Mouse (Mus musculus): Measurements from ENCODE around the gene Rerg. TPM values are rescaled to one million over a fixed set of nuclear protein-coding genes. Genes with fewer than 3 reads are reported as not detected.
"Not testable (repeated sequence)": the region's sequence is repeated elsewhere in the genome, so short reads cannot be mapped to it uniquely, and the experiment has no call there.

Rerg gene
- total RNA-seq, 2 experiments from 2014 or later: 144 to 165 TPM

DNA sequence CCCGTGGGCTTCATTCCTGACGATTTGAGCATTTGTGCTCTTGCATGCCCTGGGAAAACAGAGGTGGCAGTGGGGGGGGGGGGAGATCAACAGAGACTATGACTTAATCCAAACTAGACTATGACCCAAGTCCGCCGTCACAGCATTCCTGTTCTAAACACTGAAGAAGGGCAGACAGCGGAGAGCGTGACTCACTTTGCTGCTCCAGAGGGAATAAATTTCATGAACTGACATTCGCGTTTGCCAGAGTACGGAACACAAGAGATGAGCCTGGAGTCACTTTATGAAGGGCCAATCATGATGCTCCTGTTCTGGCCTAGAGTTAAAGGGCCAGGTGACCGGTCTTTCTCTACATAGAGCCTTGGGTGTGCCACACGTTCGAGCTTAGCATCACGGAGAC, 93.6 kb downstream of the Rerg start:
- DNase-seq: peak; percentile 63 to 72

DNA sequence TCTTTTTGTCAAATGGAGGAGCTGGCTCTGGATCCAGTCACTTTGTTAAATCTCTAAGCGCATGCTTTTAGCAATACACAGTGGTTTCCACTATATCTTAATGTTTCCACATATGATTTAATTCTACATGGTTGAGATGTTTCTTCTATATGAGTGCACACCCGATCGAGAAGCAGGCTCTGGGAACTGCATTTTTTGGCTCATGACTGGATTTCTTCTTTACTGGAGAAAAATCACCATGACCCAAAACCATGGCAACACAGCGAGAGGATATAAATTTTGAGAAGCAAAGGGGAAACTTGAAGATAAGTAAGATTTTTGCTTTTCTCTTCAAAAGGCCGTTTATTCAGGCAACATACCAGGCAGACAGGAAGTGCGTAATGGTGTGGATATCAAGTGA, 94.1 kb downstream of the Rerg start:
- no peak for DNase-seq

DNA sequence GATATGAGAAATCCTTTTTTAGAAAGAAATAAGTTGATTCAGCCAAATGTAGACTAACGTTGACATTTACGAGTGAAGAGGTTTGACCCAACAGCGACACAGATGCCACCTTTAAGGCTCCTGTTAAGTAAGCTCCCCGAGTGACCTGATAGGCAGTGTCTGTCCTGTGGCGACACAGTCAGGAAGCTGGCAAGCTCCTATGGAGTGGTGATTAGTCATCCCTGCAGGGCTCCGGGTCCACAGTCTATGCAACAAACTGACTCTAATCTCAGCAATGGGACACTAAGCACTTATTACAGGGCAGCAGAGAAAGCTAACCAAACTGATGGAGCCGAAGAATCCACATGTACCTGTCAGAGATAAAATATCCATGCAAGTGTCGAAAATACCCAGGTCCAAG, 98.0 kb downstream of the Rerg start:
- peak; percentile 27 to 35 for DNase-seq

DNA sequence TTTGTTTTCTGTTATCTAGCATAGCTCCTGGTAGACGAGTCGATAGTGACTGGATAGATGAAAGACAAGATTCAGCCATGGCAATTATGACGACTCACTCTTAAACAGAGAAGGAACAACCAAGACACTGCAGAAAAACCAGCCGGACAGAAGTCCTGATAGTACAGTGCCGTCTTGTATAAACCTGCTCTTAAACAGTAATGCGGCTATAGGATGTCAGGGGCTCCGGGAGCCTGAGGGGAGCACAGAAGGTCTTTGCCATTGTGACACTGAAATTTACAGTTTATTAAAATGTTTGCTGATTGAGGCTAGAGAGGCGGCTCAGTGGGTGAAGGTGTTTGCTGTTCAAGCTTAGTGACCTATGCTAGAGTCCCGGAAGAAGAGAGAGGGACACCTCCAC, 98.8 kb downstream of the Rerg start:
- no peak for DNase-seq

DNA sequence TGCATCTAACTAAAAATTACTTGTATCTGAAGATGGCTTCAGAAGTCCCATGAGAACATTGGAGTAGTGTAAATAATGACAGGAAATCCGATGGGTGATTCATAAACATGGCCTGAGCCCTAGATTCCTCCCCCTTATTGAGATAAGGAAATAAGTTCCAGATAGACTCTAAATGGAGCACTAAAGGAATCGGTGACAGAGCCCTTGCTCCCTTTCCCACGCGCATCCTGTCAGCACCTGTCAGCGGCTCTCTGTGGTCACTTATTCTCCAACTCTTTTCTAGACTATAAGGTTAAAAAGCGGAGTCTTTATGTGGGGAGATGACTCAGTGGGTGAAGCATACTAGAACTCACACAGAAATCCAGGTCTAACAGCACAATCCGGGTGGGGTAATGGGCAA, 104.8 kb downstream of the Rerg start:
- DNase-seq: no peak

DNA sequence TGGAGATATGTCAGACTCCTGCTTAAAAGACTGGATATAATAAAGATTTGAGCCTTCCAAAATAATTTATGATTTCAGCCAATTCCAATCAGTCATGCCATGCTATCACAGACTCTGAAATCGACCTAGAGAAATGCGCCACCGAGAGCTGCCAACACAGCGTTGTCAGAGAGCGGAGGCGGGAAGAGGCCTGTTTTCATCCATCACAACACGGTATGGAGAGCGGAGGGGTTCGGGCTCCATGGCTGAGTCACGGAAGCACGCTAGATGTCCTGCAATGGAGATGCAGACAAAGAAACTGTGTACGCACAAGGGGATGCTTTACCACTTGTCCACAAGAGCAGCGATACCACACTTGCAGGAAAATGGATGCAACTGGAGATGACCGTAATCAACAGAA, 105.5 kb downstream of the Rerg start:
- peak in 1 of 2 experiments; percentile 10 for DNase-seq

DNA sequence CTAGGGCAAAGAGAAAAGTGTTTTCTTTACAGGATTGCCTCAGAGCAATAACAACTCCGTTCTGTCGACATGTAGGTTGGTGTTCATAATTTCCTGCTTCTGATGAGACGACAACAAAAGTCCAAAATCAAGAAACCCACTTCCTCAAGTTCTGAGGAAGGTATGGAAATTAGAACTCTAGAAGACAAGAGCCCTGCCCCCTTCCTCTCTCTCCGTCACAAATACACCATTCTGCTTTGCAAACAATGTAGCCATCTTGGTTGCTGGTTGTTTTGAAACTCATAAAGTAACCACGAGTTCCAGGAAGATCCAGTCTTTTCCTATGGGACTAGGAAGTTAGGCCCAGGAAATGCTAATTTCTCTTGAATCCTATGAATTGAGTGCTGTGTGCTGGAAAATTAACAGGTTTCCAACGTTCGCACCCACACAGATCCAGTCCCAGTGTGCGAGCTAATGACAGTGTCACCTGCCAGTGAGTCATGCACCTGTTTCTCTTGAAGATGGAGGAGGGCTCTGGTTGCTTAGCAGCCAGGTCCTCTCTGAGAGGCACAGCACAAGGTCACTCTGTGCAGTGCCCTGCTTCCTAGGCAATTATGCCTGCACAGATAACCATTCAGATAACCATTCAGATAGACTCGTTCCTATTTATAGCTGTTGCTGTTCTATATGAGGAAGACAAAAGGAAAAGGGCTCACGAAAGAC, 106.9 kb downstream of the Rerg start:
- peak in 1 of 2 experiments; percentile 19 for DNase-seq

DNA sequence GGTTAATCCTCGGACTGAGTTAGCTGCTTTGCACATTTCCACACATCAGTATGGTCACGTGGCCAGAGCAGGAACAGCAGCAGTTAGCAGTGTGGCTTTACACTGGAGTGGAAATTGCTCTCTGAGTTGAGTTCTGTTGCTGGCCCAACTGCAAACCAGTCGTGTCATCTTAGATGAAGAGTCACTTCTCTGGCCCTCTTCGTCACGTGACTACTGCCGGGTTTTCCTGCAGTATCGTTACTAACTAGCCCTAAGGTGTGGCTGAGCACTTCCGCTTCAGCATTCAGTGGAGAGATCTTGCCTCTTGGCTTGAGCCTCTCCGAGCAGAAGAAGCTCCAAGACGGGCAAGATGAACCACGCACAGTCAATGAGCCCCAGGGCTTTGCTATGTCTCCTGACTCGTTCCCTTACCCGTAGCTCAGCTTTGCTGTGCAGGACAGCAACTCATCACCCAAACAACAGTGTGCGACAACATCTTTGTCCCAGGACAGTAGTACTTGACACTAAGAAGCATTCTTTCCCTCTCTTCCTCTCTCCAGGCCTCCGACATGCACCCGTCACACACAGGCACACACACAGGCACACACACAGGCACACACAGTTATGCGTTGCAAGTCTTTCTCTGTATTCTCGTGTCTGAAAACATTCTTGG, 108.3 kb downstream of the Rerg start:
- DNase-seq: no peak

DNA sequence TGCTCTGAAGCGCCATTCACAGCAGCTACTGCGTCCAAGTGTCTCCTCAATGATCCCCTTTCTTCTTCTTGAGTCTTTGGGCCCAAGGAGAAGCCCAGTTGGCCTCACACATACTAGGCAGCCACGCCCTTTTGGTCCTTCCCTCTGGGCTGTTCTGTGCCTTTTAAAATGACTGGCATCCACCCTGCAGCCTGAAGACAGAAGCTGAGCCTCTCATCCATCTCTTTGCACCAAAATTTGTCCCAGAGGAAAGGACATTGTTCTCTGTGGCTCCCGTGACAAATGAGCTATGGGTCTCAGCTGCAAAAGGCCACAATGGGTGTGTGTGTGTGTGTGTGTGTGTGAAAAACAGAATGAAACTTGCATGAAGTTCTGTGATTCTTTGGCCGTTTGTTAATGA, 109.7 kb downstream of the Rerg start:
- DNase-seq: no peak

DNA sequence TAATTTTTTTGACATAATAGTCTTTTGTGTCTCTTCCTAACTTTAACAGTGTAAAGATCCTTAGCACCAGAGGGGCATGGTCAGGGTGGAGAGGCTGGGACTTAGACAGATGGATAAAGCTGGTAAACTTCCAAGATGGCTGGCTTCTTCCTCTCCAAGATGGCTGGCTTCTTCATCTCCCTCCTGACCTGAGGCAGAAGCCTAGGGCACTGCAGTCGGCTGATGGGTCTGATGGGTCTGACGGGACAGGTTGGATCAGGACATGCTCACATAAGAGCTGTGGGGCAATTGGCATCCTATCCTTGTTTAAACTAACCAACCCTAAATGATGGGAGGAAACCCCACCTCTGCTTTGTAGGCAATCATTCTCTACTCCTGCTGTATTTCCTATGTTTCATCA, 112.0 kb downstream of the Rerg start:
- DNase-seq: no peak

DNA sequence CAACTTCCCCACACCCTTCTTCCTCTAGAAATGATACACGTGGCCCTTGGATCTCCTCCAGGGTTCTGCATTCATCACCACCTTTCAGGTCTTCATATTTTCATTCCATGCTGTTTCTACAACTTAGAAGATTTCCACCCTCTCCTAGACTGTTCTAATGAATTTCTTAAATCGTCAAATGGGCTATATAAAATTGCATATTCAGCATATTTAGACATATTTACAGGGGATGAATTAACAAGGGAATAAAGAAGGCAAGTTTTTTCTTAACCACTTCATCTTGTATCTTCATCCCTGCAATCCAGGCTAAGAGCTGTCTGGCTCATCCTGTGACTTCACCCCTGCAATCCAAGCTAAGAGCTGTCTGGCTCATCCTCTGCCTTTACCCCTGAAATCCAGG, 116.2 kb downstream of the Rerg start:
- DNase-seq: no peak

DNA sequence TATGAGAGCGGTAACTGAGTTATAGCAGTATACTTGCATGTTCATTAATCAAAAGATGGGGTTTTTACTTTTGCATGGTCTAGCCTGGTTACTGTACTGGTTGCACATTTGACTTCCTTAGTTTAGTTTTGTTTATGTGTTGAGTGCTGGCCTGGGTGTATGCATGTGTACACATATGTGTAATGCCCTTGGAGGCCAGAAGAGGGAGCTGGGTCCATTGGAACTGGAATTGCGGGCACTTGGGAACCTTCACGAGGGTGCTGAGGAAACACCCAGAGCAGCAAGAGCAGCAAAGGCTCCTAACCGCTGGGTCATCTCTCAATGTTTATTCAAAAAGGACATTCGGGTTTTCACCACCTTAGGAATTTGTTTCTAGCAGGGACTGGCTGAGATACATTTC, 116.8 kb downstream of the Rerg start:
- peak; percentile 62 to 72 for DNase-seq

DNA sequence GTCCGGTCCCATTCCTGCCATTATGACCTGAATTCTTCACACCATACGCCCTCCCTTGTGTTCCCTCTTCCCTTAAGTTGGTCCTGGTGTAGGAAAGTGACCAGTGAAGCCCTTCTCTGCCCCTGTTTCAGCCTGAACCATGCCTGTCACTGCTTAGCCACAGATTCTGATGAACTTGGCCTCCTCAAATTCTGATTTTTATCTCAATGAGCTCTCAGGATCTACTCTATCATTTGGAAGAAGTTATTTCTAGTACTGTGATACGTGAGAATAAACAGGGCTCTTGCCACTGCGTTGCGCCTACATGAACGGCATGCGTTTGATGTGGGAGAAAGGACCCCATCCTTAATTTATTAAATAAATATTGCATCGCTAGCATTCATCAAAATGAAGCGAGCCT, 117.3 kb downstream of the Rerg start:
- DNase-seq: no peak

DNA sequence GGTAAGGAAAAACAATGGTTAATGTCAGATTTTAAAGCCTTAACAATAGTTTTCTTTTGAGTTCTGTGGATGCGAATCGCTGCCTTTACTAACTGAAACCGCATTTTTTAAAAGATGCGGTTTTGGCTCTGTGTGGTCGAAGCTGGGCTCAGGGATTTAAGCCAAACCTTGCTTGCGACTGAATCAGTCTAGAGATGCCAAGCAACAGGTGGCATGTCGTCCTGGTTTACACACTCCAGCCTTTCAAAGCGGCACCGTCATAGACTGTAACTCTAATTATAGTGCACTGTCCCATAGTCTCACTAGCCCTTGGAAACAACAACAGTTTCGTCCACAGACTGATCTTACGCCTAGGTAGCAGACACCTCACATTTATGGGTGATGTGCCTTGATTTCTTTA, 123.3 kb downstream of the Rerg start:
- DNase-seq: no peak

DNA sequence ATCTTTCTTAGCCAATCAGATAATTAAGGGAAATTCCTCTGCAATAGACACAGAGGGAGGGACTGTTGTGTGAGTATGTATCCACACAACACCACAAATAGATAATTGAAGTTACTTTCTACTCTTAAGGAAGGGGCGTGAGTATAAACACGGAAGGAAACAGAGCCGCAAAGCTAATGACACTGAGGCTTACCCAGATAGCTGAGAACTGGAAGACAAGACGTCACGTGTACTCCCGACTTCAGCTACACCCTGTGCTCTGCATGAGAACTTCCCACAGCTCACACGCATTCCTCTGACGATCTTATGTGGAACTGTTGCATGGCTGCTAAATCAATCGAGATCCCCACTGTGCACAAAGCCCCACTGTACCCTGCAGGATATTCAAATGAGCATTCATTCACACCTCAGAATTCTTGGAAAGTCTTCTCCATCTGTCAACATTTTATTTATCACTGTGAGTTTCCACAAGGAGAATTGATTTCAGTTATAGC, 125.2 kb downstream of the Rerg start:
- no peak for DNase-seq

DNA sequence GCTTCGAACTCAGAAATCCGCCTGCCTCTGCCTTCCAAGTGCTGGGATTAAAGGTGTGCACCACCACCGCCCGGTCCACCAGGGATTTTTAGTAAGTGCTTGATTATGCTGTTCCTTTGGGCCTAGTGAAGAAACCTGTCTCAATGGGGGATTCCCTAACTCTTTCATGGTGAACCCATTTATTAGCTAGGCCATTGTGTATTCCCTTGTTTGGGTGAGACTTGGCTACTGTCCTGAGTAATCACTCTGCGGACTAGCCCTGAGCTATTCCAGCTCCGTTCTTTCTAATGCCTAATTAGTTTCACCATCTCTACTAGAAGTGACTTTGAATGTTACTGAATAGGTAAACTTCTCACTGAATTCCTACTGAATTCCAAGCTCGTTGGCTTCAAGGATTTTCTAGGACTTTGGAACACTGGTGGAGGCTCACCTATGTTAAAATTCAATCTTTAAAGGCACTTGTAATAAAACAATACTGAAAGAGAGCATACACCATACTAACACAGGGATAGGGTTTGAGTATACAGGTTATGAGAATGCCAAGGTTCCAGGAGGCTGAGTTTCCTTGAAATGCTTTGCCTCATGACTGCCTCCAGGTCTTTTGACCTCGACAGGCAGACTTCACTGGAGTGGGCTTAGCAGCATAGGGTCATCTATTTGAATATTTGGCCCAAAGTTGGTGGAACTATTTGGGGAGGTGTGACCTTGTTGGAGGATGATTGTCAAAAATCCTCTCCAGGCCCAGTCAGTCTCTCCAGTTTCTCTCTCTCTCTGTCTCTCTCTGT, 134.5 kb downstream of the Rerg start:
- DNase-seq: not testable (repeated sequence)

DNA sequence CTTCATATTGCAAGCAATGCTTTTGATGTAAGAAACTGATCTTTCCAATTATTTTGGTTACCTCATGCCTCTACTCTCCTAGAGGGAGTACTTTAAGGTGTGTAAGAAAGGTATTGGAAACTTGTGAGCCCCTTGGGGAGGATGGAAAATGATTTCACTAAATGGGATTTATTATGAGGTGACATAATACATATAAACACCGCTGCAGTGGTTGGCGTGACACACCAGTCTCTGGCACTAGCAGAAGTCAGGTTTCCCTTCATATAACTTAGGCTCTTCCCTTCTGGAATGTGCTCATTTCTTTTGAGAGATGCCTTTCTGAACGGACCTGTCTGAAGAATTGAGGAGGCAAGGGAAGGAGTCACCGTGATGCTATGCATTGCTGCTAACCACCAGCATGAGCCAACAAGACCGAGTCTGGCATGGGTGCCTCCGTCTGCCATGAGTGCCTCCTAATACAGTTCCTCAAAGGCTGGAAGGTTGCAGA, 139.6 kb downstream of the Rerg start:
- DNase-seq: no peak

DNA sequence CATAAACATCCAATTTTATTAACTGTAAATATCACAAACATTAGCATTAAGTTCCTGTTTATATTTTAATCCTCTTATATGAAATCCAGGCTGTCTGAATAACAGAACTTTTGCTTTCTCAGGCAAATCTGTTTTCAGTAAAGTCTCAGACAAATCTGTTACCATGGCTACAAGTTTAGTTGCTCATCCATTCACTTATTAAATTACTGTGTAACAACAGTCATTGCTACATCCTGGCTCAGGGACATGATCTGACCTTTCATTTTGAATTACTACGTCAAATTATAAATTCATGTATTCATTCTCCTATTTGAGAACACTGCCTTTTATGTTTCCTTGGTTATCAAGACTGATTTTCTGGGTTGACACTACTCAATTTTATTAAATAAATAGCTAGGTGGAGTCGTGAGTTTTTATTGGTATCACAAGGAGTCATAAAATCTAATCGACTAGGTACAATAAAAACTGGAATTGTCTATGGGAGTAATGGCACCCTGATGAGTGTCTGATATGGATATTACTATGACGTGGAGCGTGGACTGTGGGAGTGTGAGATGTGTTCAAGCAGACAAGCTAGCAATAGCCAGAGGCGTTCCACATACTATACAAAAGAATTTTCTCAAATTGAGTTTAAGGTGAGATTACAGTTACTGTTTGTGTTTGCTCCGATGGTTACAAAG, 140.2 kb downstream of the Rerg start:
- DNase-seq: no peak

DNA sequence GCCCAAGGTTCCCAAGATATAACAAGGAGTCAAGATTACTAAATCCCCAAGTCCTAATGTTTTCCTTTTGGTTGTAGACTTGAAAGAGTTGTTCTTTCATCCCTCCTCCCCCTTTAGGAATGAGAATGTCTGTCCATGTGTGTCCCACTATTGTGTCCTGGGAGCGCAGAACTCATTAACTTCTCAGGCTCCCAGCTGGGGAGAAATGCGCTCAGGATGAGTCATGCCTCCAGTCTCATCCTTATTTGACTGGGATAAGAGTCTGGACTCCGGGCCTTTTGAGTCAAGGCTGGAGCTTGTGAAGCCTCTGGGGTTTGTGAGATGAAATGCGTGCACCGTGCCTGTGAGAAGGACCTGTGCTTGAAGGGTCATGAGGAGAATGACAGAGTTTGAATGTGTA, 144.8 kb downstream of the Rerg start:
- DNase-seq: peak; percentile 37 to 46

DNA sequence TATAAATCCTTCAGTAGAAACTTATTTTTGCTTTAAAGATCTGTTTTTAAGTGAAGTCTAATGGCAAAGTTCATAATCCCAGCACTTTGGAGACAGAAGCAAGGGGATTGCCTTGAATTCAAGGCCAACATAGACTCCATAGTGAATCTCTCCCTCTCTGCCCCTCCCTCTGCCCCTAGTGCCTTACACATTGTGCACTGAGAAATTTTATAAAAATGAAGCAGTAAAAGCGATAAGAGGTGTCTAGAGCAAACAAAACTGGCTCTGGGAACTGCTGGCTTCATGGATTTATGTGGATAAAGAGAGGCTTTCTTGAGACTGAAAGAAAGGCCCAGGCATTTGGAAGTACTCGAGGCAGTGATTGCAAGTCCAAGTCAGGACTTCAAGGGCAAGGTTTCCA, 145.8 kb downstream of the Rerg start:
- DNase-seq: peak in 1 of 2 experiments; percentile 15

DNA sequence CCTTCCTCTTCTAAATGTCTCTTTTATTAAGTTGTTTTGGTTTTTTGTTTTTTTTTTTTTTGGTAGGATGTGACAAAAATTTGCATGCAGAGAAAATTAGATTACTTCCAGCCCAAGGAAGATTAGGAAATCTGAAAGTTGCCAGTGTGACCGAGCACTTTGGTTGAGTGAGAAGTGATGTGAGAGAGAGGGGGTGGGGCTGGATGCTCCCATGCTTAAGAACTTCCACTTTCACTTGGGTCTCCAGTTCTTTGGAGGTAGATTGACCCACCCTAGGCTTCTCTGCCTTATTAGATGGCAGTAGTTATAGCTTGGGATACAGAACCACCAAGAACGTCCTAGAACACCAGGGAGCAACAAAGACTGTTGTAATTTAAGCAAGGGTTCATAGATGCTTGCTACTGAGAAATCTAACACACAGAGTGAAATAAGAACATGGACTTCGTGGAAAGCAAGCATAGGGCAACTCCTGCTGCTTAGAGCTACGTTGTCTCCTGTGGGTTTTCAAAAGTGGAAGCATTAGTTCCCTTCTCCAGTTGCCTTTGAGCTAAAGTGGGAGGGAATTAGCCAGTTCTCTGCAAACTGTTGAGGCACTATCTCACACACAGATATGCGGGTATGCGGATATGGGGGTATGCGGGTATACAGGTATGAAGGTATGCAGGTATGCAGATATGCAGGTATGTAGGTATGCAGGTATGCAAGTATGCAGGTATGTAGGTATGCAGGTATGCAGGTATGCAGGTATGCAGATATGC, 152.9 kb downstream of the Rerg start:
- no peak for DNase-seq

DNA sequence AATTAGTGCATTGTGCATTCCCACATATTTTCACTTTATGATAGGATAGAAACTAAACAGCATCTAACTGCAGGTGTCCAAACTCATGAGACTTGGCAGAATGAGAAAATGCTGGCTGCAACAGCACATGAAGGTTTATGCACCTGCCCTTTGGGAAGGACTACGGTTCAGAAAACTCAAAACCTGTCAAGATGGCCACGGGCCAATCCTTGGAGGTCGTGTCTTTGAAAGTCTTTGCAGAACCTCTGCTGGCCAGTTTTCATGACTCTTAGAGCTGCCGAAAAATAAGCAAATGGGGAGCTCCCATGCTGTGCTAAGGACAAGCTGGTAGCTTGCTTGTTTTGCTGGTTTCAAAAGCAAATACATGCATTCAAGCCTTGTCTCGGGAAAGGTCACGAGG, 156.0 kb downstream of the Rerg start:
- no peak for DNase-seq

All from adrenal gland, postnatal 36 days (tissue).